Mouse (Mus musculus) mature B cell (primary cell): ENCODE results near the gene Zfp217.
"Not testable (repeated sequence)": the region's sequence is repeated elsewhere in the genome, so short reads cannot be mapped to it uniquely, and the experiment has no call there.

Experiments
- in situ Hi-C: fragments of 300-500 bp; cut with MboI; formaldehyde crosslinking; loops from 2 replicates; pipeline ENCODE4 v1.14.3; 2019

The Zfp217 gene

DNA sequence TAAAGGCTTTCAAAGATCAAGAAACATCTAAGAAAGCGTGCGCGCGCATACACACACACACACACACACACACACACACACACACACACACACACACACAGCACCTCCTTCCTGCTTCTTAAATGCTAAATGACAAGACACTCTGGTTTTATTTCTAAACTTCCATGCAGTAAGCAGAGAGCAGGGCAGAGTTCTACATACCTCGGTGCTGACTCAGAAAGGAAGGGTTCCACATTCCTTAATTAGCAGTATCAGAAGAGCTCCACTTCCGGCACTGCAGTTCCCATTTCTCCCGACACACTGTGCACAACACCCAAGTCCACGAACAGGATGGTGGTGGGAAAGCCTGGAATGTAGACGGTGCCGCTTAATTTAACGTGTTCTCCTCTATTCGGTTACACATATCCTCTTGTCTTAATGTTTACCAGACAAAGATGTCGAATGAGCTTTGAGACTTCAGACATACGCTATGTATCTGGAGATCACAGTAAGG, at the start of gene Zfp217:
Gene Zfp217 (minus strand): TSS at position 443 of the 493 bp plus-strand sequence.
- in situ Hi-C loops = no loop called here

DNA sequence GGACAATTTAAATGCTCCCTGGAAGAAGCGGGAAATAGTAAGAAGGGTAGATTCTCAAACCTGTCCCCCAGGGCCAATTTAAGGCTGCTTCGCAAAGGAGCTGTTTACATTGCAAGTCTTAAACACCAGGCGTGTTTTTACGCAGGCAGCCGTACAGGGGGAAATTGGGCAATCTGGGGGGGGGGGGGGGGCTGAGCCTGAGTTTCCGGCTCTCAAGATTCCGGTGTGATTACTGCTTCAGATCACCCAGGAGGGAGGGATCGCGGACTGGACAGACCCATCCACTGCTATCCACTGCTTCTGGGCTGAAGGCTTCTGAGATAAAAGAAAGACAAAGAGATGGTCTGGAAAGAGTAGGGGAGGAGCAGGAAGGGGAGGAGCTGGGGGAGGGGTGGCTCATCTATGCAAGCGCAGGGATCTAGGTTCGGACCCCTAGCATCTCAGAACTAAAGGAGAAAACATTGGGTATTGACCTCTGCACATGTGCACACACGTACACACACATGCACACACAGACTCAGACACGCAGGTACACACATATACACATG, 47.7 kb upstream of the Zfp217 start:
- in situ Hi-C loops = no loop called here

DNA sequence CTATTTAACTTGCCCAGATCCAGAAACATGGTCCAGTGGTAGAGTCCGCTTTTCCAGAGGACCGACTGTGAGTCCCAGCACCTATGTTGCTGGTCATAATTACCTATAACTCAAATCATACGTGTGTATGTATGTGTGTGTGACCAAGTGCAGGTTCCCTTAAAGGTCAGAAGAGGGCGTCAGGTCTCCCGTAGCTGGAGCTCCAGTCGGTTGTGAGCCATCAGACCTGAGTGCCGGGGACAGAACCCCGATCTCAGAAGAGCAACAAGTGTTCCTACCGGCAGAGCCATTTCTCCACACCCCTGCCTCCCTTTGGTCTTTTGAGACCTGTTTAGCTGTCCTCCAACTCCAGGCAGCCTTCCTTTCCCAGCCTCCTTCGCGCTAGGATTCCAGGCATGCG, 46.9 kb upstream of the Zfp217 start:
- in situ Hi-C loops = no loop called here

DNA sequence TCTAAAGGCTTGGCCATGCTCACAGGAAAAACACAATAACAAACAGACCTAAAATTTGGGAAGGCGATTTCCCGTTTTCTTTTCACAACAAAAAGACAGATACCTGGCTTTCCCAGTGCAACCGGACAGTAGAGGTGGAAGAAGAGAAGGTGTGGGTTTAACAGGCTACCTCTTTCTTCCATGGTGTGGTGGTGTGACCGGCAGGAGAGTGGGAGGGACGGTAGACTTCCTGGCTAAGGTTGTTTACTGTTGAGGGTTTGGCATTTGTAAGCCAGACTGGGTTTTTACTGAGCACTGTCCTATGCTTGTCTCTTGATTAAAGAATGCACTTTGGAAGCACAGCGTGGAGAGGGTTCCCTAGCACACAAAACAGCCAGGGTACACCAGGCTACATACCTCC, 45.9 kb upstream of the Zfp217 start:
- in situ Hi-C loops = no loop called here

DNA sequence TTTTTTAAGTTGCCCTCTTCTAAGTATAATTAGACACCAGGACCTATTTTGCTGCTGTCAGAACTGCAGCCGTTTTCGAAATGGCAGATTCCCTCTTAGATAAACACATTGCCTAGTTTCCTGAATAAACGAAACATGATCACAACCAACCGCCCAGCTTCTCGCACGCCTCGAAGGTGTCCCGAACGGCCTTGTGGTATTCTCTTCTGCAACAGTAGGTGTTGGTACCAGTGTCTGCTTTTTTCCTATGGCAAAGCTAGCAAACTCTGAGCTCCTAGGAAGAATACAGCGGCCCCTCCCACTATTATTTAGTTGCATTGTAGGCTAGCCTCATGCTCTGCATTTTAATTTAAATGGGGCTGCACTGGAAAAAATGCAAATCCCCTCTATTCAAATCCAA, 45.3 kb upstream of the Zfp217 start:
- in situ Hi-C loops = no loop called here

DNA sequence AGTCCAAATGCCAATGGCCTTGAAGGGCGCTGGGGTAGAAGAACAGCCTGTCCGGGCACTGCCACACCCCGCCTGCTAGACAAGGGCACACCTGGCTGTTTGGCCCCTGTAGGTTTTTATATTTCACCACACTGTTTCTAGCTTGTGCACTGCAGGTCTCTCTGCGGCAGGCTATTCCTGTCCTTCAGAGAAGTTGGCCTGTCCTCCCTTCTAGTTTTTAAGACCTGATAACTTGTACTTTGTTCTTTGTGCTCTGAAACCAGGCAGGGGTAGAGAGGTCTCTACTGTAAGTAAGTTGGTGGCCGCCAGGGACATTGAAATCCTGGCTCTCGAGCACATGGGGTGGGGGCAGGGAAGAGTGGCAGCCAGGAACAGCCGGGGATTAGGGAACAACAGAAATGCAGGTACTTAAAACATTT, 44.8 kb upstream of the Zfp217 start:
- in situ Hi-C loops = no loop called here

DNA sequence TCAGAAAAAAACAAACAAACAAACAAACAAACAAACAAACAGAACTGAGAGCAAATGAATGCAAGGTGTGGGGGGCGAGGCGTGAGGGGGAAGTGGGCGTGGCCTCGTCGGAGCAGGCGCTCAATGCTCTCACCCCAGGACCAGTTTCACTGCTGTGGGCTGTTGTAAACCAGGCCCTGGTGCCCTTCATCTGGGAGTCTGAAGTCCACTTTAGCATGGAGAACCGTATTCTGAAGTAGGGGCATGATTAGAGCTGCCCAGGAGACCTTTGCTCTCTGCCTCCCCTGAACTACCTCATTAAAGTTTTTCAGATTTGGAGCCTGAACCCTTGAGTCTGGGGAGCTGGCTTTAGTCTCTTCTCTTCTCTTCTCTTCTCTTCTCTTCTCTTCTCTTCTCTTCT, 40.8 kb upstream of the Zfp217 start:
- in situ Hi-C loops = no loop called here

DNA sequence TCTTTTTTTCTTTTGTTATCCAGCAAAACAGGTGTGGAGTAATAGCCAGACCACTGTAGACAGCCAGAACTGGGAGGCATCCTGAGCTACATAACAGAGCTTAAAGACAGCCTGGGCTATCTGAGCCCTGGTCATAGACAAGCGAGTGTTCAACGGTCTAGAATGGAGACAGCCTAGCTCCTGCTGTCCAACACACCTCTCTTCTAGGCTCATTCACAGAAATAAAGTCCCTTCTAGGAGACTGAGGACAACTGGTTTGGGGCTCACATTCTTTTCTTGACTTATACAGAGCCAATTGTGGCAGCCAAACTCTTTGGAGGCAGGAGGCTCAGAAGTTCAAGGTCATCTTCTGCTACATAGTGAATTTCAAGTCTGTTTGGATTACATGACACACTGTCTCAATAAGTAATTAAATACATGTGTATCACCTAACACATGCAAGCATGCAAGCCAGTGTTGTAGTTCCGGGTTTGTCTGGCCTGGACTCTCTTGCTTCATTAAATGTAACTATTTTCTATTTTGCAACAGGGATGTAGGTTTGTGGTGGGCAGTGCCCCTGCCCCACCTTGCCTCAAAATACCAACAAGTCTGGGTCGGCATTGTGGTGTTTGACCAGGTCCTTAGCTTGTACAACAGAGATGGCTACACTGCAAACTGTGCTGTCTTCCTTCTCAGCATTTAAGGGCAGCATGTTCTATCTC, 37.4 kb upstream of the Zfp217 start:
- in situ Hi-C loops = no loop called here

DNA sequence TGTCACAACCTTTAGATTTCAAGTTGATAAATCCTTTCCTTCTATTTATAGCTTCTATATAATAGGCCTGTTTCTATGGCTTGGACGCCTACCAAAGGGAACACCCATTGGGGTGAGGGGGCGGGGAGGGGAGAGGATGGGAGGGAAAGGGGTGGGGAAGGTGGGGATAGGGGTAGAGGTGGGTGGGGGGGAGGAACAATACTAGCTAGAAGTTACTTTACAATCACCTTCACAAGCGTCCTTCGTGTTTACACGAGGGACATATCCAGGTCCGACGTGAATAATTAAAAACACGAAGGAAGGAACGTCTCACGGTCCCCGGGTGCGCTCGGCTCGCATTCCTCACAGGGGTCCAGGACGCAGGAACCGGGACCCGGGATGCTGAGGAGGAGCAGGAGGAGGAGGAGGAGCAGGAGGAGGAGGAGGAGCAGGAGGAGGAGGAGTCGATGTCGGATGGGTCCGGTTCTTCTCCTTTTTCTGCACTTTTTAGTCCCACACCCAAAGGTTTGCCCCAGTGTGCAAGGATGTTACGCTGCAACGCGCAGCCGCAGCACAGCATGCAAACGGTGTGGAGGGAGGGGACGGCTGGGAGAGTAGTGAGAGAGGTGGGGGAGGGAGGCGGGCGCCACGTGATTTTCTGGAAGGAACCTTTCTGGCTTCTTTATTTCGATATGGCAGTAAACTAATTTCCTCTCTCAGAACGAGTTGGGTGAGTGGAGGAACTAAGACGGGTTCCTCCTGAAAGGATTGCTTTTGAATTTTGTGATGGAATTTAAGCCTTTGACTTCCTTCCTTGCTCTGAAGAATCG, 36.5 kb upstream of the Zfp217 start:
- in situ Hi-C loops = no loop called here

DNA sequence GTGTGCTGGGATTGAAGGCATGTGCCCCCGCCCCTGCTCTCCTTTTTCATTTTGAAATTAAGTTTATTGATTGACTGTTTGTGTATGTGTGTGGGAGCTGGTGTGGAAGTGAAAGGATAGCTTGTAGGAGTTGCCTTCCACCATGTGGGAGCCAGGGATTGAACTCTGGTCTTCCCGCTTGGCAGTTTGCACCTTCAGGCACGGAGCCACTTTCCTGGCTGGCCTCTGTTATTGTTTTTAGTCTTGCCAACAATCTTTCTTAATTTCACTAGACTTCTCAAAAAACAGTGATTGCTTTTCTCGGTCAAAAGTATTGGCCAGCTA, 35.9 kb upstream of the Zfp217 start:
- in situ Hi-C loops = no loop called here

DNA sequence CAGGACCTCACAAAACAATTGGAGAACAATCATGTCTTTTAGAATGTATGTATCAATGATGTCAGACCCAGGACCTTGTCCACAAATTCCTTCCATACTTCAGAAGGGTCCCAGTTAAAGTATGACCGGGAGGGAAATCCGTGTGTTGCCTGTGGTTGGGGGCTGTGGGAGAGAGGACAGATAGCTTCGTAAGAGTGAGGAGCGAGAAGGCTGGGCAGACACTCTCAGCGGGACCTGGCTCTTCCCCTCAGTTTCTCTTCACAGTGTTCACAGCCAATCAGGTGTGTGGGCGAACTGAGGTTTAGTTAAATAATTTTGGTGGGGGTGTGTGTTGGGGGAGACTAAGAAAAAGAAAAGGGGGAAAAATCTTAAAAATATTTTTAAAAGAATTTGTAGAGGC, 34.0 kb upstream of the Zfp217 start:
- in situ Hi-C loops = no loop called here

DNA sequence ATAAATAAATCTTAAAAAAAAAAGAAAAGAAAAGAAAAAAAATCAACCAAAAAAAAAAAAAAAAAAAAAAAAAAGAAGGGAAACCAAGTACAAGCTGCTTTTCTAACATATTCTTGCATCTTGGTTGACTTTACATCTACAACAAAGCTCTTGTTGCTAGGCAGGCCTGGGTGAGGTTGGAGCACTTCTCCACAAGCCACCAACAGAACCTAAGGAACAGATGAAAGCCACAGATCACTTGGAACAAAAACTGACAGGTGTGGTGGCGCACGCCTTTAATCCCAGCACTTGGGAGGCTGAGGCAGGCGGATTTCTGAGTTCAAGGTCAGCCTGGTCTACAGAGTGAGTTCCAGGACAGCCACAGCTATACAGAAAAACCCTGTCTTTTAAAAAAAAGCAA, 32.9 kb upstream of the Zfp217 start:
- in situ Hi-C loops = not testable (repeated sequence)

DNA sequence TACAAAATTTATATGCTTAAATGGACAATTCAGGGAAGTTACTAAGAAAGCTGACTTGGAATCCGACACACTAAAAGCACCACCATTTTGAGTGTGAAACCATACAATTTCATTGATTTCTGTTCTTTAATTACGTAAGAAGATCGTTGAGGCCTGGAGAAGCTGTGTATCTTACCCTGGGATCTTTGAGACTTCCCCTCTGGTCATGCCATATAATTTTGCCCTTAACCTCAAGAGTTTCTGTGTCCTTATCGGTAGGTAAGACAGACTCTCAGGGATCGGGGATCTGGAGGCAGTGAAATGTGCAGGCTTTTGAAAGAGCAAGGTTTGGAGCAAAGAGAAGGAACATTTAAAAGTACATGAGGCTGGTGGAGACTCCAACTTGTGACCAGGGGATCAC, 31.4 kb upstream of the Zfp217 start:
- in situ Hi-C loops = no loop called here

DNA sequence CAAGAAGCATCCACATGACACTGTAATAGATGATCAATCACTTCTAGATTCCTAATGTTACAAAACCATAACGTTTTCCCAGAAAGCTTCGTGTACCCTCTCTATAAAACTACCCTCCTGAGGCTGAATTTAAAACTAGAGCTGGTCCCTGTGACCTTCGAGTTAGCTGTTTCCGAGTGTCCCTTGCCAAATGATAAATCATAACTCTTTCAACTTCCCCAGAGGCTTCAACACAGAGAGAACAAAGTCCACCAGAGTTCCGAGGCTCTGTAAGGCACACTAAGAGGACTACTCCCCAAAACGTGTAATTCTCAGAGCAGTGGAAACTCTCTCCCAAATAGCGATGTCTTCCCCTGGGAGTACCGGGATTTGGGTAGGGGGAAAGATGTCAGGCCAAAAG, 29.4 kb upstream of the Zfp217 start:
- in situ Hi-C loops = no loop called here

DNA sequence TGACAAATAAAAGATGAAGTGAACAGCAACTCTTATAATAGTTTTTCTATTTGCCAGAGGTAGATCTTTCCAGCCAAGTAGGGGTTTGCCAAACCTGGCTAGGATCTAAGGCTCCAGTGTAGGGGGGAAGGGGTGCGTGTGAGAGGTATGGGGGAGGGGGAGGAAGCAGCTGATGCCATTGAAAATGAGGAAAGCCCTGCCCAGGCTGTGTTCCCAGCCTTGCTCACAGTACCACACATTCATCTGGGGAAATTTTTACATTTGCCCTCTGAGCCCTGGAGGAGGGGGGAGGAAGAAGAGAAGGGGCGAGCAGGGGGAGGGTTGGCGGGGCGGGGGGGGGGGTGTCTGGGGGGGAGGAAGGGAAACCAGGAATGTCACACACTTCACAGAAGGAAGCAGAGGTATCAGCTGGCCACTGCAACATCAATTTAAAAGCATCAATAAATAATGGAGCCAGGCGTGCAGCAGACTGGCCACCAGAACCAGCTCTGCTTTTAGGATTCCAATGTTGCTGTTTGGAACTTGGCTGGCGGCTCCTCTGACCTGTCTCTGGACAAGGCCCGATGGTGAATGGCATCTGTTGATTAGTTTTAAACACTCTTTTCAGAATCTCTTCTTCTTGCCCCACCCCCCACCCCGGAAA, 28.5 kb upstream of the Zfp217 start:
- in situ Hi-C loops = no loop called here

DNA sequence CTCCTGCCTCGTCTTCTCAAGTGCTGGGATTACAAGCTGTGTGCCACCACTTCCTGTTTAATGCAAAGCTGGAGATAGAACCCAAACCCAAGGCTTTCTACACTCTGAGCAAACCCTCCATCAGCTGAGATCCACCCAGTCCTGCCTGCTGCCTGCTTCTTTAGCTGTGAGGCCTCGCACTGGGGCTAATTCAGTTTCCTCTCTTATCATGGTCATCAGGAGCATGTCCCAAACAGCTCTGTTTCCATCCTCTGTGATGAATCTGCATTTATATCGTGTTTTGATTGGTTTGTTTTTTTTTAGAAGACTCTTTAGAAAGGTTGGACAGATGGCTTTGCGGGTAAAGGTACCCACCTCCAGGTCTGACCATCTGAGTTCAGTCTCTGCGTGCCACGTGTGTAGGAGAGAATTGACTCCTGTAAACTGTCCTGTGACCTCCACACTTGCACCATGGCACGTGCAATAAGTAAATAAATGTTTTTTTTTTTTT, 27.8 kb upstream of the Zfp217 start:
- in situ Hi-C loops = no loop called here

DNA sequence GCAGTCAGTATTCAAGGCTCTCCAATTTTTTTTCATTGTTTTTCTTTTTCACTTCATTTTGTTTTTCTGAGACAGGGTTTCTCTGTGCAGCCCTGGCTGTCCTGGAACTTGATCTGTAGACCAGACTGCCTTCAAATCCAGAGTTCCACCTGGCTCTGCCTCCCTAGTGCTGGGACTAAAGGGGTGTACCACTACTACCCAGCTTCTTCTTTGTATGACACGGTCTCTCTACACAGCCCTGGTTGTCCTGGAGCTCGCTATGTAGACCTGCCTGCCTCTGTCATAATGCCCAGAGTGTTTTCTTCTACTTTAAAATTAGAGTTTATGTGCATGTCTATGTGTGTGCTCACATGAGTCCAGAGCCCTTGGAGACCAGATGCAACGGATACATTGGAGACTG, 27.3 kb upstream of the Zfp217 start:
- in situ Hi-C loops = no loop called here

DNA sequence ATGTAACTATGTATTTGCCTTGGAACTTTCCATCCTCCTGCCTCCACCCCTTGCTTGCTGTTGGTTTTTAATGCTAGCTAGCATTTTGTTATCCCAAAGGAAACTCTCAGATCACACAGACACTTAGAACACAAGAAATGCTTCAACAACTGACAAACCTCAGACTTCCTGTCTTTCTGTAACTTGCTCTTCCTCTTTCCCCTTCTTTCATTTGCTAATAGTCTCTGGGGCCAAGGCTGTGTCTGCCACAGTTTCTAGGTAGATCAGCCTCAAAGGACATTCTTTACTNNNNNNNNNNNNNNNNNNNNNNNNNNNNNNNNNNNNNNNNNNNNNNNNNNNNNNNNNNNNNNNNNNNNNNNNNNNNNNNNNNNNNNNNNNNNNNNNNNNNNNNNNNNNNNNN, 21.2 kb upstream of the Zfp217 start:
- in situ Hi-C loops = no loop called here

DNA sequence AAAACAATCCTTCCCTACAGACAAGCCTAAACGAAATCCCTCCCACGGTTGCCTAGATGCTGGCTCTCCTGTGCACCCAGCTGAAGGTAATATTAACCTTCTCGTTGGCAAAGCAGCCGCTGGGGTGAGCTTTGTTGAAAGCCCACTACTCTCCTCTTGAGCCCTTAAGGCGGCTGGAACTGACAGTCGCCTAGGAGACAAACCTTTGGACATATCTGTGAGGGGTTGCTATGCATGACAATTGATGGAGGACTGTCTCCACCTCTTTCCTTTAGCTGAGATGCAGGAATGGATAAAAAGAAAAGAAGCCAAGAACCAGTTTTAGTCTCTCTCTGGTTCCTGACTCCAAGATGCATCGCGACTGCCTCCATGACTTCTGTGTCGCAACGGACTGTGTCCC, 17.7 kb upstream of the Zfp217 start:
- in situ Hi-C loops = no loop called here

DNA sequence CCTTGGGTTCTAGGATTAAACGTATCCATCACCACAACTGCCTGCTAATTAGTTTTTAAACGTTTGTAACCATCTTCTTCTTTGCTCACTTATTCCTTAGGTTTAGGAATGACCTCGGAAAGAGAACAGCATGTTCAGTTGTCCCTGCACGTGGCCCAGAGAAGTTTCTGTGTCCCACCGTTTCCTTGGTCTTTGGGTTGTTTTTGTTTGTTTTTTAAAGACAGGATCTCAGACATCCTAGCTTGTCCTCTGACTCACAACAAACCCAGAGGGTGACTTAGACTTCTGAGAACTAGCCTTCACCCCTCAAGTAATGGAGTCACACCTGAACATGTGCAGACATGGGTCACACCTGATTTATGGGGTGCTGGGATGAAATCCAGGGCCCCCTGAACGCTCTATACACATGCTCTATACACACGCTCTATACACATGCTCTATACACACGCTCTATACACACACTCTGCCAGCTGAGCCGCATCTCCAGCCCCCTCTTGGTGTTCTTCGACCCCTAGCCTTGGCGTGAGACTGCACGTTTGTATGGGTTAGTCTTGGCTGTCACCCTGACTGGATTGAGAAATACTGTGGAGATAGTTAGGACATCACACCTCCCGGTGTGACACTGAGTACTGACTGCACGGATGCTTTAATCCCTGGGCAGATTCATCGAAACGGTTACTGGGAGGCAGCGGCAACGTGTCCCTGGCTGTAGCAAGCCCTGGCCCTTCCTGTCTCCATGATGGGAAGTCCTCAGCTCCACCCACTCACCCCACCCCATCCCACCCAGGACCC, 16.0 kb upstream of the Zfp217 start:
- in situ Hi-C loops = no loop called here

DNA sequence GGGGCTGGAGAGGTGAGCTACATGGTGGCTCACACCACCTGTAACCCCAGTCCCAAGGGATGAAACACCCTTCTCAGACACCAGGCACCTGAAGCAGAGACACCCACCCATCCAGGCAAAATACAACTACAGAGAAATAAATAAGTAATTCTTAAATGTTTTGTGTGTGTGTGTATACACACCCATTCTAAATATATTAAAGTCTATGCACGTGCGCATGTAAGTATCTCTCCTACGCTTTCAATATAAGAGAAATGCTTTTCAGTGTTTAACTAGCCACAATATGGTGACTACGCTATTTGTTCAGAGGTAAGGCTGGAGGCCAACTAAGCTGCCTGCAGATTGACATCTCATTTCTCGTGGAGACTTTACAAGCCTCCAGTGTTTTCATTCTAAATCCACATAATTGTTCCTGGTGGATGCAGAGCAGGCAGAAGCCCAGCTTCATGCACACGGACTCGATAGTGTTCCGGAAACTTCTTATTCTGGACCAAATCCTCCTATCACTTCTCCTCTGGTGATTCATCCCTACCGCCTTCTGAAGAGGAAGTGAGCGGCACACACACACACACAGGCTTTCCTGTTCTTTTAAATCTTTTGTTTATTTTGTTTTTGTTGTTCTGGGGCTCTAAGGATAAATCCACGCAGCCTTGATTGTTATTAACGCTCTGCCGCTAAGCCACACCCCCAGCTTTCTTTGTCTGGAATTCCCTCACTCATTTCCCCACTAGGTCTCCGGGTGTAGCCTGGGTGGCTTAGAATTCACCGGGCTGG, 12.1 kb upstream of the Zfp217 start:
- in situ Hi-C loops = no loop called here
